Mouse (Mus musculus): ENCODE measurements at regions not wholly inside any gene's neighbourhood (a gene's known extent, or its start where the extent isn't known, plus 50 kb on each side); places are given as distances from the start of the nearest gene placed in this dataset.
"Not testable (repeated sequence)": the region's sequence is repeated elsewhere in the genome, so short reads cannot be mapped to it uniquely, and the experiment has no call there.

GRCm38 (mm10) chr7:113010150-113010549 lies 56.4 kb downstream of the Rassf10 start:
- no peak for DNase-seq (ENCODE audit: extremely low spot score, low read depth, low spot score)

GRCm38 (mm10) chr7:113017092-113017755 lies 63.5 kb downstream of the Rassf10 start:
- DNase-seq (ENCODE audit: extremely low spot score, low read depth, low spot score): no peak

- no peak for DNase-seq (ENCODE audit: extremely low spot score, low read depth, low spot score)
Observed at GRCm38 (mm10) chr7:113021412-113021811, 67.7 kb downstream of the Rassf10 start.

- no peak for DNase-seq (ENCODE audit: extremely low spot score, low read depth, low spot score)
Observed at GRCm38 (mm10) chr7:113022516-113022915, 68.8 kb downstream of the Rassf10 start.

- no peak for DNase-seq (ENCODE audit: extremely low spot score, low read depth, low spot score)
Observed at GRCm38 (mm10) chr7:113025758-113026157, 72.0 kb downstream of the Rassf10 start.

GRCm38 (mm10) chr7:113026290-113027075 lies 72.7 kb downstream of the Rassf10 start:
- no peak for DNase-seq (ENCODE audit: extremely low spot score, low read depth, low spot score)

GRCm38 (mm10) chr7:113027125-113027801 lies 73.5 kb downstream of the Rassf10 start:
- DNase-seq (ENCODE audit: extremely low spot score, low read depth, low spot score): no peak

GRCm38 (mm10) chr7:113030053-113030752 lies 76.4 kb downstream of the Rassf10 start:
- no peak for DNase-seq (ENCODE audit: extremely low spot score, low read depth, low spot score)

- DNase-seq (ENCODE audit: extremely low spot score, low read depth, low spot score): no peak
Observed at GRCm38 (mm10) chr7:113035751-113036150, 82.0 kb downstream of the Rassf10 start.

- DNase-seq (ENCODE audit: extremely low spot score, low read depth, low spot score): no peak
Observed at GRCm38 (mm10) chr7:113037825-113038613, 84.3 kb downstream of the Rassf10 start.

- DNase-seq (ENCODE audit: extremely low spot score, low read depth, low spot score): no peak
Observed at GRCm38 (mm10) chr7:113038906-113039671, 85.3 kb downstream of the Rassf10 start.

- not testable (repeated sequence) for DNase-seq (ENCODE audit: extremely low spot score, low read depth, low spot score)
Observed at GRCm38 (mm10) chr7:113045613-113046159, 91.9 kb downstream of the Rassf10 start.

GRCm38 (mm10) chr7:113046406-113046805 lies 92.6 kb downstream of the Rassf10 start:
- DNase-seq (ENCODE audit: extremely low spot score, low read depth, low spot score): no peak

- DNase-seq (ENCODE audit: extremely low spot score, low read depth, low spot score): no peak
Observed at GRCm38 (mm10) chr7:113047583-113047982, 93.8 kb downstream of the Rassf10 start.

- DNase-seq (ENCODE audit: extremely low spot score, low read depth, low spot score): no peak
Observed at GRCm38 (mm10) chr7:113048097-113048795, 94.5 kb downstream of the Rassf10 start.

GRCm38 (mm10) chr7:113049440-113049839 lies 95.7 kb downstream of the Rassf10 start:
- no peak for DNase-seq (ENCODE audit: extremely low spot score, low read depth, low spot score)

GRCm38 (mm10) chr7:113052952-113053351 lies 99.2 kb downstream of the Rassf10 start:
- DNase-seq (ENCODE audit: extremely low spot score, low read depth, low spot score): no peak

- no peak for DNase-seq (ENCODE audit: extremely low spot score, low read depth, low spot score)
Observed at GRCm38 (mm10) chr7:113056421-113056820, 102.7 kb downstream of the Rassf10 start.
